Mouse (Mus musculus) hindbrain, embryonic 15.5 days (tissue): ENCODE data around the gene Slc9a3r1. TPM values are rescaled to one million over a fixed set of nuclear protein-coding genes. Genes with fewer than 3 reads are reported as not detected.

Source experiments
- ATAC-seq: fragments of 200-750 bp; cut with Nextera tagmentation; 2 replicates; pipeline ENCODE4 v1.8.0; 2017; ENCODE audit warnings: low read depth, moderate number of reproducible peaks, moderate TSS enrichment; ENCODE audit not compliant: low FRiP score
- H3K27ac ChIP-seq: fragments of 300-500 bp; sonication (generic); replicated peaks from 2 replicates; pipeline ENCODE4 v1.5.1; 2015; ENCODE audit warnings: mild to moderate bottlenecking, inconsistent platforms
- H3K27me3 ChIP-seq: fragments of 300-500 bp; sonication (generic); 2 replicates; pipeline ENCODE4 v1.6.1; 2015; ENCODE audit warnings: control low read depth, inconsistent platforms
- H3K36me3 ChIP-seq: fragments of 300-500 bp; sonication (generic); 2 replicates; pipeline ENCODE4 v1.6.1; 2015; ENCODE audit warnings: control low read depth, inconsistent platforms
- H3K4me1 ChIP-seq: fragments of 300-500 bp; sonication (generic); replicated peaks from 2 replicates; pipeline ENCODE4 v1.6.1; 2015; ENCODE audit warnings: control low read depth, inconsistent platforms
- H3K4me2 ChIP-seq: fragments of 300-500 bp; sonication (generic); 2 replicates; pipeline ENCODE4 v1.6.1; 2015; ENCODE audit warnings: moderate library complexity, mild to moderate bottlenecking, inconsistent platforms
- H3K4me3 ChIP-seq: fragments of 300-500 bp; sonication (generic); 2 replicates; pipeline ENCODE4 v1.5.1; 2015; ENCODE audit warnings: mild to moderate bottlenecking, inconsistent platforms
- H3K9ac ChIP-seq: fragments of 300-500 bp; sonication (generic); 2 replicates; pipeline ENCODE4 v1.6.1; 2015; ENCODE audit warnings: inconsistent platforms
- H3K9me3 ChIP-seq: fragments of 300-500 bp; sonication (generic); 2 replicates; pipeline ENCODE4 v1.6.1; 2016; ENCODE audit warnings: control low read depth, inconsistent platforms
- WGBS: fragments of 180-500 bp; shearing (Covaris S2); methylation state at CpG from one replicate; pipeline ENCODE4 v1.1.7; 2015; 5-methylcytosine and 5-hydroxymethylcytosine counted together
- polyA plus RNA-seq: library from polyadenylated mRNA; unstranded; fragments of >200 nt; fragmentation: Nextera tagmentation; extraction: Ambion mirVana; gene quantifications from 2 replicates; pipeline ENCODE4 v1.2.1, GENCODE M21; 2015

Slc9a3r1 gene
- polyA plus RNA-seq, 1 experiment from 2014 or later = 70.2 TPM

DNA sequence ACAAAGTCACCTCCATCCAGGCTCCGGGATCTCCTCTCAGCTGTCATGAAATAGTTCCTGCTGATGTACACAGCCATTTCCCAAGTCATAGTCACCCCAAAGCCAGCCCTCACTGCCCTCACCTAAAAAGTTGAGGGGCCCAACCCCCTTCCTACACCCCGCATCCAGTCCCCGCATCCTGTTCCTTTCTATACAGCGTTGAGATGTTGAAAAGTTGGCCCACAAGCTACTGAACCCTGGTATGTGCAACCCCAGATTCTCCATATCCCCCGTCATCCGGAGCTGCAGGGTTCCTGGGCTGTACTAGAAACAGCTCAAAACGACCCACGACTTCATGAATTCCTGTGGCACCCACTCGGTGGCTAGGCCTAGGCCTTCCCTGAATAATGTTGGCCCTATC lies 10.1 kb upstream of the Slc9a3r1 start:
- no peak for ATAC-seq
- H3K9me3 ChIP-seq = no peaks in the 10 kb centered on the region
- 80% methylated on average over 9 of the region's 9 CpGs for WGBS
- H3K4me3 ChIP-seq = no peak overlapping the region
- H3K9ac ChIP-seq = no peak overlapping the region
- peaks cover 37% of the 10 kb centered on the region for H3K27me3 ChIP-seq
- H3K27ac ChIP-seq = no peak overlapping the region
- no peaks in the 10 kb centered on the region for H3K36me3 ChIP-seq
- H3K4me2 ChIP-seq = no peak overlapping the region
- H3K4me1 ChIP-seq = peaks cover 21% of the 10 kb centered on the region

DNA sequence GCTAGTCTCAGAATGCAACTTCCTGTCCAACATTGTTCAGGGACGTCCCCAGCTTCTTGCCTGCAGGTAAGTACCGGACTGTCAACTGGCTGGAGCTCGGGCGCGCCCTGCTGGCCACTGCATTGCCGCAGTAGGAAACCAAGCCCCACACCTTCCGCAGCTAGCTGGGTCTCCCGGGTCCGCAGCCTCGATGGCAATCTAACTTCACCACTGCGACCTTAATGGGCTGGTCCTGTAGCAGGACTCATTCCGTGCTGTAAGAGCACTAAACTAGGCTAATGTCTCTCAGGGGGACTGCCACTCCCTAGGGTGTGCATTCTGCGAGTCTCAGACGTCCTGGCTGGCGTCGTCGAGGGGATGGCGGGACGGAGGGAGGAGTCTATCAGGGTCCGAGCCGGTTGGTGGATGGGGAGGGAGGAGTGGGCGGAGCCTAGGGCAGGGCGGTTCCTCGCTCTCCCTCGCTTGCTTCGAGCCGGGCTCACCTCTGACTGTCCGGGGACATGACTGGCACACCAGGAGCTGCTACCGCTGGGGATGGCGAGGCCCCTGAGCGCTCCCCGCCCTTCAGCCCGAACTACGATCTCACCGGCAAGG lies 9.3 kb upstream of the Slc9a3r1 start:
- H3K4me2 ChIP-seq = peak overlapping the region; percentile 50
- no peaks in the 10 kb centered on the region for H3K36me3 ChIP-seq
- no peak overlapping the region for H3K27ac ChIP-seq
- peaks cover 37% of the 10 kb centered on the region for H3K27me3 ChIP-seq
- peak overlapping the region; percentile 29 for H3K4me3 ChIP-seq
- H3K9ac ChIP-seq = no peak overlapping the region
- peaks cover 21% of the 10 kb centered on the region for H3K4me1 ChIP-seq
- WGBS = under 1% methylated on average over 35 of the region's 35 CpGs
- no peaks in the 10 kb centered on the region for H3K9me3 ChIP-seq
- peak; percentile 45; the same call in 1 of the 2 replicates for ATAC-seq

DNA sequence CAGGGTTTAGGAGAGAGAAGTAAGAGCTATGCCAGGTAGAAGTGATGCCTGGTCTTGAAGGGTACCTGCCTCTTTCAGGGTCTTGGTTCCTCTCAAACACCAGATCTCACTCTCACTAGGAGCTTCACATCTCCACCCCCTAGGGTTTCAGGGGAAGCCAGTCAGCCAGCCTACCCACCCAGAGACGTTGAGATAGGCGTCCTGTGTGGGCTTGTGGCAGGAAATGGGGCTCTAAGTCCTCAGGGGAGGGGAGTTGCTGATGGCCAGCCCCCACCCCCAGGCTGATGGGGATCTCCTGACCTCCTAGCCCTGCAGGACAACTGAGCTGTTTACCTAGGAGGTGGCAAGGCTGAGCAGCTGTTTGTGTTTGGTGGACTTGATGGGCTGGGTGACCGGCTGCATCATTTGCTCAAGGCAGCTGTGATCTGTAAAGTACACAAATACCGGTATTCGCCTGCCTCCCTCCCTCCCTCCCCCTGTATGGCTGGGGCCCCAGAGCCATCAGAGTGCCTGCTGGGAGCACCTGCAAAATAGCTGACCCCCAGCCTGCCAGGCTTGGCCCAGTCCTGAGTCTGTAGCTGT lies 8.0 kb upstream of the Slc9a3r1 start:
- H3K4me1 ChIP-seq = peaks cover 21% of the 10 kb centered on the region
- no peaks in the 10 kb centered on the region for H3K36me3 ChIP-seq
- peaks cover 37% of the 10 kb centered on the region for H3K27me3 ChIP-seq
- no peak overlapping the region for H3K27ac ChIP-seq
- 25% methylated on average over 5 of the region's 5 CpGs for WGBS
- no peak overlapping the region for H3K9ac ChIP-seq
- no peak for ATAC-seq
- 0 out of 2 replicates have a peak, but pooled peaks cover 4% of the 10 kb centered on the region for H3K9me3 ChIP-seq
- H3K4me2 ChIP-seq = no peak overlapping the region
- H3K4me3 ChIP-seq = no peak overlapping the region

DNA sequence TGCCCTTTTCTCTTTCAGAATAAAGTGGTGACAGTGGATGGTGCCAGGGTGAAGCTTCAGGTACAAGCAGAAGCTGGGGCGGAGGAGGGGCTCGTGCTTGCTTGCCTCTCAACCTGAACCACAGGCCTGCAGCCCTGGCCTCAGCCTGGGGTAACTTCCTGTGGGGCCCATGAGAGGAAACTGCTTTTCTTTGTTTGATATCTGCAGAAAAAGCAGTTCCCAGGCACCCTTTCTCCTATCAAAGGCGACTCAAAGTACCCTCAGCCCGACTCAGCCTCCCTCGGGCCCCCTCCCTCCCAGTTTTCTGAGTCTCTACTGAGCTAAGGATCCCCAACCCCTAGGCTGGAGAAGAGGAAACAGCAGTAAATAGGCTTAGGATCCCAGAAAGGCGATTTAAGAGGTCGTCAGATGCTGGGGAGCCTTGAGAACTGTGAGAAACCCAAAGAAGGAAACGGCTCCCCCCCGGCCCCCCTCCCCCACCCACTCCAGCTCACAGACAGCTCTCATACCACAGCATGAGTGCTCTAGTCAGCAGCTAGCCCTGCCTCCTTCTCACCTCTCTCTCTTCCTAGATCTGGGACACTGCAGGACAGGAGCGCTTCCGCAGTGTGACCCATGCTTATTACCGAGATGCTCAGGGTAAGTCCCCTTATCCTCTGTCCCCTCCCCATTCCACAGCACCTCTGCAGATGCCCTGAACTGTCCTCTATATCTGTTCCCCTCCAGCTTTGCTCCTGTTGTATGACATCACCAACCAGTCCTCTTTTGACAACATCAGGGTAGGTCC lies 5.0 kb upstream of the Slc9a3r1 start:
- H3K4me2 ChIP-seq = no peak overlapping the region
- no peak overlapping the region for H3K4me3 ChIP-seq
- 0 out of 2 replicates have a peak, but pooled peaks cover 4% of the 10 kb centered on the region for H3K9me3 ChIP-seq
- no peak overlapping the region for H3K27ac ChIP-seq
- no peaks in the 10 kb centered on the region for H3K36me3 ChIP-seq
- peaks cover 50% of the 10 kb centered on the region for H3K27me3 ChIP-seq
- WGBS = 39% methylated on average over 12 of the region's 12 CpGs
- ATAC-seq = no peak
- H3K4me1 ChIP-seq = peaks cover 17% of the 10 kb centered on the region
- H3K9ac ChIP-seq = no peak overlapping the region

DNA sequence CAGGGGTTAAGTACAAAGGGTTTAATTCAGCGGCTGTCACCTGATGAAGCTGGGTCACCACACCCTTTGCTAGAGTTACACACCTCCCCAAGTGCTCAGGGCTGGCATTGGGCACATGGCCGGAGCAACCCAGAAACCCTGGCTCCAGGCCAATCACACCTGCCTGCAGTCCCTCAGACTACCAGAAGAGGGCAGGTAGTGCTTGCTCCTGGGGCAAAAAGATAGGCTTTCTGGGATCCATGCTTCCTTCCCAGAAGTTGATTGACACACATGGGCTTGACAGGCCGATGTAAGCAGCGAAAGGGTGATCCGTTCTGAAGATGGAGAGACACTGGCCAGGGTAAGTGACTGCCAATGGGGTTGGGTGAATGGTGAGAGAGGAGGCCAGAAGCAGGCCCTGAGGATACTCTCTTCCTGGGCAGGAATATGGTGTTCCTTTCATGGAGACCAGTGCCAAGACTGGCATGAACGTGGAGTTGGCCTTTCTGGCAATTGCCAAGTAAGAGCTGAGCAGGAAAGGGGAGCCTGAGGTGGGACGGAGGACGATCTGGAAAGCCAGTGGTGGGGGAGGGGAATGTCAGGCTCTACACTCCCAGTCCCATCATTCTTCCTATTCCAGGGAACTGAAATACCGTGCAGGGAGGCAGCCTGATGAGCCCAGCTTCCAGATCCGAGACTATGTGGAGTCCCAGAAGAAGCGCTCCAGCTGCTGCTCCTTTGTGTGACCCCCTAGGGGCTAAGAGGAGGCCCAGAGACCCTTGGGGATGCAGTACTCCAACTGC lies 2.9 kb upstream of the Slc9a3r1 start:
- H3K9ac ChIP-seq = no peak overlapping the region
- H3K4me2 ChIP-seq = no peak overlapping the region
- 42% methylated on average over 11 of the region's 11 CpGs for WGBS
- ATAC-seq = no peak
- no peak overlapping the region for H3K4me3 ChIP-seq
- no peak overlapping the region for H3K27ac ChIP-seq
- peaks cover 48% of the 10 kb centered on the region for H3K27me3 ChIP-seq
- H3K36me3 ChIP-seq = no peaks in the 10 kb centered on the region
- H3K9me3 ChIP-seq = 0 out of 2 replicates have a peak, but pooled peaks cover 4% of the 10 kb centered on the region
- H3K4me1 ChIP-seq = peaks cover 28% of the 10 kb centered on the region

DNA sequence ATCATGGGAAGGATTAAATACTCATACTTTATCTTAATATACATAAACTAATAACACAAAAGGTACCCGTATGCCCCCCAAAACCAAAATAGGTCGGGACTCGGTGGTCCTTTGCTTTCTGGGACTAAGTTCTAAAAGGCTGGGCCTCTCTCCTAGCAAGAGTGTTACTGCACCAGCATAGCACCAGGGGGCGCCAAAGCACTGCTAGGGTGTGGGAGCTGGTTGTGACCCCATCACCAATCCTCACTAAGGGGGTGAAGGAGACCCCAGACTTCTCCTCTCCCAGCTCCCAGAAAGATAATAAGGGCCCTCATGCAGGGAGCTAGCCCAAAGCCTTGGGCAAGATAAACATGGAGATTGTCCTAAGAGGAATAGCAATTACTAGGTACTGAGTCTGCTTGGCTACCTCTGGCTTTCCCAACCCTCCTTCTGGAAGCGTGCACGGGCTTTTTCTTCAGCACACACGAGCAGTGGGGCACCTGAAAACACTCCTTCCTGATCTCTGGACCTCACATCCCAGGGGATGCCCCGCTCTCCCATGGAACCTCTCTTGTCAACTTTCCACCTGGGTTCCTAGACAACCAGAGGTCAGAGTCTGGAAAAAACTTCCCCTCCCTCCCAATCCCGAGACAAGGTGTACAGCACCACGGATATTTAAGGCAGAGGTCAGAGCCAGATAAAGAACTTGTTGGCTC lies 2.1 kb upstream of the Slc9a3r1 start:
- no peak for ATAC-seq
- H3K4me3 ChIP-seq = no peak overlapping the region
- H3K4me2 ChIP-seq = no peak overlapping the region
- no peak overlapping the region for H3K9ac ChIP-seq
- H3K9me3 ChIP-seq = 0 out of 2 replicates have a peak, but pooled peaks cover 4% of the 10 kb centered on the region
- no peaks in the 10 kb centered on the region for H3K36me3 ChIP-seq
- 32% methylated on average over 10 of the region's 10 CpGs for WGBS
- H3K4me1 ChIP-seq = peaks cover 28% of the 10 kb centered on the region
- peaks cover 42% of the 10 kb centered on the region for H3K27me3 ChIP-seq
- no peak overlapping the region for H3K27ac ChIP-seq

DNA sequence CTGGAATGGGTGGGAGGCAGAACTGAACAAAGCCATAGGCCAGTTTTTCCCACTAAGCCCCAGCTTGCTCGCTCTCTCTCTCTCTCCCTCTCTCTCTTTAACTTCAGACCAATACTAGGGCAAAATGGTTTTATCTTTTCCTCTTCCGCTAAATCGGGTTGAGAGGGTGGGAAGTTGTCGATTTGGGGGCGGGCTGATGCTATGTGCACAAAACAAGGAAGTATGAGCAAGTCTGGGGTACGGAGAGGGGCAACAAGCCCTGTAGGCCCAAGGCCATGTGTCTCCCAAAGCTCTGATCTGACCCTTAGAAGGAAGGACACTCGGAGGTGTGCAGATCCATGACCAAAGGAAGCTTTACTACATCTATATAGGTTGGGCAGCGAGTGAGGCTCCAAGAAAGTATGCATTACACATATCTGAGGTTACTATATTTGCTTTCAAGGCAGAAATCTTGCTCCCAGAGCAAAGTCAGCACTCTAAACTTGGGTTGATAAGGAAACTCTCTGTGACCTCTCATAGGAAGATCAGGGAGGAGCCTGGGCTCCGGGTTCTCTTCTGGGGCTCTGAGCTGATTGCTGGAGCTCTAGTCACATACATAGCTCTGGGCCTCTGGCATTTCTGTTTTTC lies 1.4 kb upstream of the Slc9a3r1 start:
- Histone ChIP-seq H3K9me3 (0 out of 2 replicates have a peak, but pooled peaks cover 4% of the 10 kb centered on the region), H3K4me1 (peaks cover 28% of the 10 kb centered on the region), H3K4me2 (no peak overlapping the region), H3K36me3 (no peaks in the 10 kb centered on the region), H3K27me3 (peaks cover 37% of the 10 kb centered on the region), H3K4me3 (no peak overlapping the region), H3K9ac (no peak overlapping the region), H3K27ac (no peak overlapping the region)
- 67% methylated on average over 9 of the region's 9 CpGs for WGBS
- no peak for ATAC-seq

DNA sequence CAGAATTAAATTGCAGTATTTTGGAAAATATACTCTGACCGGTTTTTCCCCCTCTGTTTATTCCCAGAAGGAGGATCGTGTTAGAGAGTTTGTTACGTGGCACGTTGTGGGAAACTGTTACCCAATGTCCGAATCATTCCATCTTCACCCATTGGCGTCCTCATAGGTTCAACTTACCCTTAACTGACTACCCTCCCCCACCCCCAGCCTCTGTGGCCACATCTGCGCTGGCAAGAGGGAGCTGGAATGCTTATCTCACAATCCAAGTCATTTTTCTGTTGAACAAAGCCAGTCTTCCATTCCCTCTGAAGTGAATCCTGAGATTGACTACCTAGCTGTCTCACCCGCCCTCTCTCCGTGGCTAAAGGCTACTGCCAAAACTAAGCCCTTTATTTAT lies 938 bp upstream of the Slc9a3r1 start:
- H3K9me3 ChIP-seq = 0 out of 2 replicates have a peak, but pooled peaks cover 4% of the 10 kb centered on the region
- no peak for ATAC-seq
- peaks cover 34% of the 10 kb centered on the region for H3K27me3 ChIP-seq
- H3K4me1 ChIP-seq = peaks cover 28% of the 10 kb centered on the region
- H3K36me3 ChIP-seq = no peaks in the 10 kb centered on the region
- no peak overlapping the region for H3K9ac ChIP-seq
- 0 out of 2 replicates have a peak overlapping the region, but pooled peaks have one; percentile 52 for H3K27ac ChIP-seq
- no peak overlapping the region for H3K4me3 ChIP-seq
- WGBS = 24% methylated on average over 9 of the region's 9 CpGs
- H3K4me2 ChIP-seq = peak overlapping the region; percentile 54

DNA sequence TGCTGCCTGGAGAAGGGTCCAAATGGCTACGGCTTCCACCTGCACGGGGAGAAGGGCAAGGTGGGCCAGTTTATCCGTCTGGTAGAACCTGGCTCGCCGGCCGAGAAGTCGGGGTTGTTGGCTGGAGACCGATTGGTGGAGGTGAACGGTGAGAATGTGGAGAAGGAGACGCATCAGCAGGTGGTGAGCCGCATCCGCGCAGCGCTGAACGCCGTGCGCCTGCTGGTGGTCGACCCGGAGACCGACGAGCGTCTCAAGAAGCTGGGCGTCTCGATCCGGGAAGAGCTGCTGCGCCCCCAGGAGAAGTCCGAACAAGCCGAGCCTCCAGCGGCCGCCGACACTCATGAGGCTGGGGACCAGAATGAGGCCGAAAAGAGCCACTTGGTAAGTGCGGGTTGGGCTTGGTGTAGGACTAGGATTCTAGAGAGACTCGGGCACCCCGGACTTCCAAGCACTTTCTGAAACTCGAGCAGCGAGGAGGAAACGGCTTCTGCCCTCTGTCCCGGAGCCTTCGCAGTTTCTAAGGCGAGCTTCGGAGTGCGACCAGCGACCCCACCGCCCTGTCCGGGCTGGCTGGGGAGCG lies 518 bp downstream of the Slc9a3r1 start:
- ATAC-seq = 0 out of 2 replicates have a peak, but pooled peaks have one; percentile 9
- Histone ChIP-seq H3K27me3 (peaks cover 34% of the 10 kb centered on the region), H3K36me3 (no peaks in the 10 kb centered on the region), H3K9ac (peak overlapping the region; percentile 49), H3K4me1 (peaks cover 28% of the 10 kb centered on the region), H3K4me2 (peak overlapping the region; percentile 54), H3K9me3 (0 out of 2 replicates have a peak, but pooled peaks cover 4% of the 10 kb centered on the region), H3K4me3 (peak overlapping the region; percentile 49), H3K27ac (peak overlapping the region; percentile 40; the same call in 1 of the 2 replicates)
- WGBS = under 1% methylated on average over 47 of the region's 47 CpGs

DNA sequence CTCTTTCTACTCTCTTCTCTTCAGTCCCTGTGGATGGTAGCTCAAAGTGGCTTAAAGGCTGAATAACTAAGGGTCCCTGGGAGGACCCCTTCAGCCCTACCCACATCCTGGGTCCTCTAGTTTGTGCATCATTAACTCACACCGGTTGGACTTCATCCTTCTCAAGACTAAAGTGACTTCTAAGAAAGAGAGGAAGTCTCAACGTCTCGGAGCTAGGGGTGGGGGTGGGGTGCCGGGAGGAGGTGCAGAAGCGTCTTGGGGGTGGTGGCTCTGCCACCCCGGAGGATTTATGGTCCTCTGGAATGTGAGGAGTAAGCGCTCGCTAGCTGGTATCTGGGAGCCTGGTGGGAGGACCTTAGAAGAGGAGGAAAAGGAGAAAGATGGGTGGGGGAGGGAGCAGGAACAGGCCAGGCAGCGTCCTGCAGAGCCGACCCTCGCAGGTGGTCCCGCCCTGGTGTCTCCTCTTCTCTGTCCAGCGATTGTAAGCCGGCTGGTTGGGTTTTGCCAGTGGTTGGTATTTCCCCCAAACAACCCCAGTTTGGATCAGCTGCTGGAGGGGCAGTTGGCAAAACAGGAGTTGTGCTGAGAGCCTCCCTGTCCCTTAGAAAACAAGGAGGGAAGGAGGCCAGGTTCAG lies 1.3 kb downstream of the Slc9a3r1 start:
- WGBS = under 1% methylated on average over 14 of the region's 14 CpGs
- Histone ChIP-seq H3K36me3 (no peaks in the 10 kb centered on the region), H3K4me2 (peak overlapping the region; percentile 54), H3K9me3 (no peaks in the 10 kb centered on the region), H3K4me1 (peaks cover 28% of the 10 kb centered on the region), H3K4me3 (peak overlapping the region; percentile 49), H3K9ac (peak overlapping the region; percentile 49), H3K27ac (peak overlapping the region; percentile 40; the same call in 1 of the 2 replicates), H3K27me3 (peaks cover 34% of the 10 kb centered on the region)
- ATAC-seq = no peak
